Mouse (Mus musculus) hindbrain, embryonic 10.5 days (tissue): ENCODE results near the gene Dnm2. TPM values are rescaled to one million over a fixed set of nuclear protein-coding genes. Genes with fewer than 3 reads are reported as not detected.

ENCODE experiments used
- DNase-seq: peaks from one replicate; pipeline ENCODE4 v3.0.0-alpha.2; 2017; ENCODE audit warnings: low spot score
- H3K27ac ChIP-seq: fragments of 300-500 bp; sonication (generic); 2 replicates; pipeline ENCODE4 v1.5.1; 2016; ENCODE audit warnings: mild to moderate bottlenecking, moderate library complexity
- H3K27me3 ChIP-seq: fragments of 300-500 bp; sonication (generic); 2 replicates; pipeline ENCODE4 v1.6.1; 2016; ENCODE audit warnings: mild to moderate bottlenecking; ENCODE audit not compliant: poor library complexity, insufficient read depth, severe bottlenecking
- H3K36me3 ChIP-seq: fragments of 300-500 bp; sonication (generic); 2 replicates; pipeline ENCODE4 v1.6.1; 2016; ENCODE audit warnings: mild to moderate bottlenecking, moderate library complexity
- H3K4me1 ChIP-seq: fragments of 300-500 bp; sonication (generic); replicated peaks from 2 replicates; pipeline ENCODE4 v1.6.1; 2016; ENCODE audit warnings: mild to moderate bottlenecking
- H3K4me3 ChIP-seq: fragments of 300-500 bp; sonication (generic); 2 replicates; pipeline ENCODE4 v1.5.1; 2016; ENCODE audit warnings: mild to moderate bottlenecking, moderate library complexity
- H3K9me3 ChIP-seq: fragments of 300-500 bp; sonication (generic); 2 replicates; pipeline ENCODE4 v1.6.1; 2016; ENCODE audit warnings: mild to moderate bottlenecking, moderate library complexity
- WGBS: fragments of 180-500 bp; shearing (Covaris S2); methylation state at CpG from one replicate; pipeline ENCODE4 v1.1.7; 2016; 5-methylcytosine and 5-hydroxymethylcytosine counted together
- polyA plus RNA-seq: library from polyadenylated mRNA; unstranded; fragments of >200 nt; fragmentation: Nextera tagmentation; extraction: Ambion mirVana; gene quantifications from 2 replicates; pipeline ENCODE4 v1.2.1, GENCODE M21; 2016

Gene Dnm2
- 75.1 and 80.4 TPM in 2 replicates for polyA plus RNA-seq

DNA sequence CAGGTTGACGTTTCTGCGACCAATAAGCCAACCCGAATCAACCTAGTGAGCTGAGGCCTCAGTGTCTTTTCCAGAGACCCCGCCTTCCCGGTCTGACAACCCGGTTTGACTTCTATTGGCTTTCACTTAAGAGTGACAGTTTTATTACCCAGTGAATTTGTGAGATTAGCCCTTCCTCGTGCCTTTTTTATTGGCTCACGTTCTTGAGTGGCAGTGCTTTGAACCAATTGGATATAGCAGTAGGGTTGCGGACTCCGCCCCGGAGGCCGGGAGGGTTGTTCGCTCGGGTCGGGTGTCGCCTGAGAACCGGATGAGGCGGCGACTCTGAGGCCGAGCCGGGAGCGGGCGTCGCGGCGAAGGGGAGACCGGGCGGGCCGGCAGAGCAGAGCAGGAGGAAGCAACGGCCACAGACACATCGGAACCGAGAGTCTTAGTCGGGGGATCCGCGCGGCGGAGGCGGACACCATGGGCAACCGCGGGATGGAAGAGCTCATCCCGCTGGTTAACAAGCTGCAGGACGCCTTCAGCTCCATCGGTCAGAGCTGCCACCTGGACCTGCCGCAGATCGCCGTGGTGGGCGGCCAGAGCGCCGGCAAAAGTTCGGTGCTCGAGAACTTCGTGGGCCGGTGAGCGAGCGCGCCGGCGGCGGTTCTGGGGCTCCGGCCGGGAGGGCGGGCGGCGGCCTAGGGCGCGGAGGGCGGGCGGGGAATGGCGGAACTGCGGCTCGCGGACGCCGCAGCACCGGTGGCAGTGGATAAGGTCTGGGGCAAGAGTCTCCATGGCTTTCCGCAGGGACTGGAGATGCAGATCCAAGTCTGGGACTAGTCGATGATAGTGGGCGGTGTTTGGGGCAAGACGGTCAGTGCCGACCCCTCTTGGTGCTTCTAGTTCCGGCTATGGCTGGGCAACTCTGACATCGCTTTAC, at the start of gene Dnm2:
Gene Dnm2, plus strand, starts transcription at position 278 of the 925 bp plus-strand sequence.
- H3K9me3 ChIP-seq, result no peaks in the 10 kb centered on the region
- peaks cover 25% of the 10 kb centered on the region for H3K4me1 ChIP-seq
- WGBS, result under 1% methylated on average over 82 of the region's 82 CpGs
- peak; percentile 97 for DNase-seq
- H3K27me3 ChIP-seq, result no peaks in the 10 kb centered on the region
- H3K36me3 ChIP-seq, result peaks cover 24% of the 10 kb centered on the region
- peak within 1 kb of the TSS; percentile 94 for H3K4me3 ChIP-seq
- peak within 1 kb of the TSS; percentile 90 for H3K27ac ChIP-seq

GRCm38 (mm10) chr9:21379195-21379594, 45.5 kb upstream of the Dnm2 start:
- WGBS, result 91% methylated on average over 3 of the region's 3 CpGs
- Histone ChIP-seq H3K27me3 (no peaks in the 10 kb centered on the region), H3K9me3 (no peaks in the 10 kb centered on the region), H3K4me1 (peaks cover 3% of the 10 kb centered on the region; the same call in 1 of the 2 replicates), H3K27ac (no peak overlapping the region), H3K4me3 (no peak overlapping the region), H3K36me3 (peaks cover 74% of the 10 kb centered on the region)
- DNase-seq, result no peak

GRCm38 (mm10) chr9:21380868-21381267, 43.8 kb upstream of the Dnm2 start:
- 0 out of 2 replicates have a peak, but pooled peaks cover 5% of the 10 kb centered on the region for H3K4me1 ChIP-seq
- H3K9me3 ChIP-seq, result no peaks in the 10 kb centered on the region
- no peak overlapping the region for H3K27ac ChIP-seq
- no peak overlapping the region for H3K4me3 ChIP-seq
- DNase-seq, result no peak
- peaks cover 66% of the 10 kb centered on the region for H3K36me3 ChIP-seq
- no peaks in the 10 kb centered on the region for H3K27me3 ChIP-seq

- Histone ChIP-seq H3K27me3 (no peaks in the 10 kb centered on the region), H3K36me3 (peaks cover 73% of the 10 kb centered on the region), H3K4me1 (0 out of 2 replicates have a peak, but pooled peaks cover 5% of the 10 kb centered on the region), H3K27ac (no peak overlapping the region), H3K9me3 (no peaks in the 10 kb centered on the region), H3K4me3 (no peak overlapping the region)
- no peak for DNase-seq
These were observed 40.7 kb upstream of the Dnm2 start for GRCm38 (mm10) chr9:21383966-21384365.

- no peak overlapping the region for H3K27ac ChIP-seq
- no peak for DNase-seq
- H3K36me3 ChIP-seq, result peaks cover 100% of the 10 kb centered on the region
- no peaks in the 10 kb centered on the region for H3K27me3 ChIP-seq
- H3K9me3 ChIP-seq, result no peaks in the 10 kb centered on the region
- H3K4me3 ChIP-seq, result no peak overlapping the region
- WGBS, result 92% methylated on average over 10 of the region's 10 CpGs
- H3K4me1 ChIP-seq, result no peaks in the 10 kb centered on the region
These were observed 32.0 kb upstream of the Dnm2 start for GRCm38 (mm10) chr9:21392646-21393175.

- 86% methylated on average over 3 of the region's 3 CpGs for WGBS
- Histone ChIP-seq H3K27ac (no peak overlapping the region), H3K4me1 (no peaks in the 10 kb centered on the region), H3K9me3 (no peaks in the 10 kb centered on the region), H3K27me3 (no peaks in the 10 kb centered on the region), H3K36me3 (peaks cover 100% of the 10 kb centered on the region), H3K4me3 (no peak overlapping the region)
- no peak for DNase-seq
These were observed 29.0 kb upstream of the Dnm2 start for GRCm38 (mm10) chr9:21395692-21396091.

GRCm38 (mm10) chr9:21397170-21397569, 27.5 kb upstream of the Dnm2 start:
- Histone ChIP-seq H3K27me3 (no peaks in the 10 kb centered on the region), H3K27ac (no peak overlapping the region), H3K9me3 (no peaks in the 10 kb centered on the region), H3K36me3 (peaks cover 100% of the 10 kb centered on the region), H3K4me3 (no peak overlapping the region), H3K4me1 (no peaks in the 10 kb centered on the region)
- WGBS, result 97% methylated on average over 3 of the region's 3 CpGs
- DNase-seq, result no peak

DNA sequence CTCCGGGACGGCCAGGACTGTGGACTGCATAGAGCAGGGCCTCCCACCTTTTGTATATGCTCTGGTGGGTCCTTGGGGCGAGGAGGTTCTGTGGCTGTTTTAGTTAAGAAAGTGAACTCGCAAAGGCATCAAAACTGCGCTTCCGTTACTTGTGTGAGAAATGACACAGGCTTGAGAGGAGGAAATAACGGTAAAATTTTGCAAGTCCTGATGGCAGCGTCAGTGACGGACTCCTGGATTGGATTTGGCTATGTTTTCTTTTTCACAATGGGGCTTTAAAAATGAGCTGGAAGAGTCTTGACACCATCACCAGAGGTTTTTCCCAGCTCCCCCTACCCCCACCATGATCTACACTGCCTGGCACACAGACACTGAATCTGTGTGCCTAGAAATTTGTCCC, 23.7 kb upstream of the Dnm2 start:
- Histone ChIP-seq H3K4me1 (no peaks in the 10 kb centered on the region; the same call in 1 of the 2 replicates), H3K36me3 (peaks cover 100% of the 10 kb centered on the region), H3K9me3 (no peaks in the 10 kb centered on the region), H3K4me3 (no peak overlapping the region), H3K27me3 (no peaks in the 10 kb centered on the region), H3K27ac (no peak overlapping the region)
- WGBS, result 94% methylated on average over 9 of the region's 9 CpGs
- DNase-seq, result no peak

GRCm38 (mm10) chr9:21402764-21403253, 21.9 kb upstream of the Dnm2 start:
- Histone ChIP-seq H3K27ac (no peak overlapping the region), H3K36me3 (peaks cover 95% of the 10 kb centered on the region), H3K9me3 (no peaks in the 10 kb centered on the region), H3K4me1 (no peaks in the 10 kb centered on the region; the same call in 1 of the 2 replicates), H3K27me3 (no peaks in the 10 kb centered on the region), H3K4me3 (no peak overlapping the region)
- DNase-seq, result no peak
- 89% methylated on average over 11 of the region's 11 CpGs for WGBS

GRCm38 (mm10) chr9:21403745-21404144, 21.0 kb upstream of the Dnm2 start:
- no peak overlapping the region for H3K4me3 ChIP-seq
- 96% methylated on average over 5 of the region's 5 CpGs for WGBS
- H3K36me3 ChIP-seq, result peaks cover 85% of the 10 kb centered on the region
- H3K4me1 ChIP-seq, result no peaks in the 10 kb centered on the region; the same call in 1 of the 2 replicates
- H3K27ac ChIP-seq, result no peak overlapping the region
- no peaks in the 10 kb centered on the region for H3K27me3 ChIP-seq
- DNase-seq, result no peak
- no peaks in the 10 kb centered on the region for H3K9me3 ChIP-seq

DNA sequence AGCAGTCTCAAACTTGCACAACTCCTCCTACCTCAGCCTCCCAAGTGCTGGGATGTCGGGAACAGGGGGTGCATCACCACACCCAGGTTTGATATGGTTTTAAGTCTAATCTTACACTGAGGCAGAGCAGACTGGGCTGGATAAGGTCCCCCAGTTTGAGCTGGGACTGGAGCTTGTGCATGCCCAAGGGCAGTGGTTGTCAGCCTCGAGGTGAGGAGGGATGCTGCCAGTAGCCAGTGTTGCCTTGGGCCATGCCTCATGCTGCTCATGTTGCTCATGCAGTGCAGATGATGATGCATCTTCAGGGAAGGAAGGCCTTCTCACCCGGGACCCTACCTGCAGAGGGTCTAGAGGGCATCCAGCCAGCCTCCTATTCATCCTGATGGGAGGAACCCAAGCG, 19.2 kb upstream of the Dnm2 start:
- H3K4me3 ChIP-seq, result no peak overlapping the region
- 75% methylated on average over 4 of the region's 4 CpGs for WGBS
- H3K9me3 ChIP-seq, result no peaks in the 10 kb centered on the region
- H3K36me3 ChIP-seq, result peaks cover 67% of the 10 kb centered on the region
- no peaks in the 10 kb centered on the region; the same call in 1 of the 2 replicates for H3K4me1 ChIP-seq
- H3K27ac ChIP-seq, result no peak overlapping the region
- H3K27me3 ChIP-seq, result no peaks in the 10 kb centered on the region
- no peak for DNase-seq

- Histone ChIP-seq H3K4me1 (peaks cover 17% of the 10 kb centered on the region), H3K27me3 (no peaks in the 10 kb centered on the region), H3K27ac (no peak overlapping the region), H3K36me3 (peaks cover 43% of the 10 kb centered on the region), H3K9me3 (no peaks in the 10 kb centered on the region), H3K4me3 (no peak overlapping the region)
- WGBS, result 21% methylated on average over 4 of the region's 4 CpGs
- peak; percentile 19 for DNase-seq
These were observed 16.8 kb upstream of the Dnm2 start for GRCm38 (mm10) chr9:21407951-21408350.

DNA sequence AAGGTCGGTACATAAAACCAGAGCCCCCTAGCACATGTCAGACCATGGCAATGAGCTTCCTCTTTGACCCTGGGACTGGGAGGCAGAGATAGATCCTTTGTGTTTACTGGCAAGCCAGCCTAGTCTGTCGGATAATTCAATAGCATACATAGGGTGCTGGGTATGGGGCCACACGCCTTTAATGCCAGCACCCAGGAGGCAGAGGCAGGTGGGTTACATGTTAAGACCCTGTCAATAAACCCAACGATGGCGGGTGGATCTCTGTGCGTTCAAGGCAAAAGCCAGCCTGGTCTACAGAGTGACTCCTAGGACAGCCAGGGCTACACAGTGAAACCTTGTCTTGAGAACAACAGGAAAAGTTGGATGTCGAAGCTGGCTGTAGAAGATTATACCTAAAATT, 16.1 kb upstream of the Dnm2 start:
- Histone ChIP-seq H3K9me3 (no peaks in the 10 kb centered on the region), H3K36me3 (peaks cover 37% of the 10 kb centered on the region), H3K27ac (no peak overlapping the region), H3K4me3 (no peak overlapping the region), H3K27me3 (no peaks in the 10 kb centered on the region), H3K4me1 (peaks cover 18% of the 10 kb centered on the region)
- no peak for DNase-seq
- 79% methylated on average over 7 of the region's 7 CpGs for WGBS
